Mouse (Mus musculus): Measurements from ENCODE around the gene Crisp2. TPM values are rescaled to one million over a fixed set of nuclear protein-coding genes. Genes with fewer than 3 reads are reported as not detected.

The Crisp2 gene
- not detected for total RNA-seq (2021)

DNA sequence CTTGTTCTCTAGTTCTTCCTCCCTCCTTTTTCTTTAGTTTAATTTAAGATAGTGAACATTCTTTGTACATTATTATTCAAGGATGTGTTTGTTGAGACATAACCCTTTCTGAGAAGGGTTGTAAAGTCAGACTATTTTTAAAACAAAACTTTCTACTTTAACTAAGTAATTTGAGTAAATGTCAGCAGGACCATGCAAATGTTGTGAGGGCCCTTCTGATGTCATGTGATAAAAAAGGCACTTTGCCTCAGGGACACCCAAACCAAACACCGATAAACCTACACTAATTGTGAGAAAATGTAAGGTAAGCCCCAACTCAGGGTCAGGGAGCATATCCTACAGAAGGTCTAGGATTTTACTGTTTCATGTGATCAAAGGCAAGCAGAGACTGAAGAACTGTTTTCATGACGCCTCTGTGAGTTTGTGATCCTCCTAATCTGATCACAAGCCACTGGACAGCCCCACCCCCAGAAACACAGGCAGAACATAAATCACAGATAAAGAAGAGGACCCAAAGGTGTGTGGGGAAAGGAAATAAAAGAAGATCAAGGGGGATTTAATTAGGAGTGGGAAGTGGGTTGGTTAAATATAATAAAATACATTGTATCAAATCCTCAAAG lies at the start of gene Crisp2:
Gene Crisp2, minus strand, starts transcription at position 51 of the 620 bp plus-strand sequence.
- intact Hi-C loops (cut with DNase I), result no loop called here
- no peak for DNase-seq (ENCODE audit: extremely low spot score in 1 of 2, low spot score in 2 of 2)

DNA sequence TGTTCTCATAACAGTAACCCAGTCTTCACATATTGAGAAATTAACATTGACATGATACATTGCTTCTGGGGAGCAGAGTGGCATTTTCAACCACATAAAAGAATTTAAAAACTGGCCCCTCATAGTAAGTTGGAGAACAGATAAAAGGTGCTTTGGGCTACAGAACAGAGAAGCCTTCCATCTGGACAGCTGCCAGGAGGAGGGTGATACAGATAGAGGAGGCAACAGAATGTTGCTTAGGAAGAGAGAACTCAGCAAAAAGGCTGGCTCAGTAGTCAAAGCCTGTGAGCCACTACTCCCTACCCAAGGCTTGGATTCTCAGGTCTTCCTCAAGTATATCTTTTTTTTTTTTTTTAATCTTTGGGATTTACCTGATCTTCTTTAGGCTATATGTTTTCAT lies 48.3 kb upstream of the Crisp2 start:
- no peak for DNase-seq (ENCODE audit: extremely low spot score in 1 of 2, low spot score in 2 of 2)
- intact Hi-C loops (cut with DNase I), result no loop called here

DNA sequence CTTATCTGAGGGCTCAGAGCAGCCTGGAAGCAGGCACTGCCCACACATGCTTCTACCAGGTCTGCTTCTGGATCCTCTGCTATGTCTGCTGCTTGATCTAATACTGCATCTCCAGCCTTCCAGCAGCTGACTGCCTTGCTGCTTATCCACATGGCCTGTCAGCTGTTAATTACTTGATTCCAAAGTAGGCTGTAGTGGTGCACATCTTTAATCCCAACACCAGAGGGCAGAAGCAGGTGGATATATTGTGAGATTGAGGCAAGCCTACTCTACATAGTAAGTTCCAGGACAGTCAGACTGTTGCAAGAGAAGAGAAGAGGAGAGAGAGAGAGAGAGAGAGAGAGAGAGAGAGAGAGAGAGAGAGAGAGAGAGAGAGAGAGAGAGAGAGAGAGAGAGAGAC lies 30.5 kb upstream of the Crisp2 start:
- DNase-seq (ENCODE audit: extremely low spot score in 1 of 2, low spot score in 2 of 2), result peak in 1 of 2 experiments; percentile 1
- intact Hi-C loops (cut with DNase I), result loop anchor here (10.0 kb wide), 1 partner anchor 57 kb away; no protein-coding TSS in a partner anchor

- no peak for DNase-seq (ENCODE audit: extremely low spot score in 1 of 2, low spot score in 2 of 2)
- intact Hi-C loops (cut with DNase I), result loop anchor here (10.0 kb wide), 1 partner anchor 63 kb away; no protein-coding TSS in a partner anchor
Measured at GRCm38 (mm10) chr17:40831870-40832269, 25.1 kb upstream of the Crisp2 start.

GRCm38 (mm10) chr17:40824549-40824948 lies 17.7 kb upstream of the Crisp2 start:
- intact Hi-C loops (cut with DNase I), result loop anchor here (10.0 kb wide), 1 partner anchor 670 kb away; no protein-coding TSS in a partner anchor
- DNase-seq (ENCODE audit: extremely low spot score in 1 of 2, low spot score in 2 of 2), result peak in 1 of 2 experiments; percentile 28

DNA sequence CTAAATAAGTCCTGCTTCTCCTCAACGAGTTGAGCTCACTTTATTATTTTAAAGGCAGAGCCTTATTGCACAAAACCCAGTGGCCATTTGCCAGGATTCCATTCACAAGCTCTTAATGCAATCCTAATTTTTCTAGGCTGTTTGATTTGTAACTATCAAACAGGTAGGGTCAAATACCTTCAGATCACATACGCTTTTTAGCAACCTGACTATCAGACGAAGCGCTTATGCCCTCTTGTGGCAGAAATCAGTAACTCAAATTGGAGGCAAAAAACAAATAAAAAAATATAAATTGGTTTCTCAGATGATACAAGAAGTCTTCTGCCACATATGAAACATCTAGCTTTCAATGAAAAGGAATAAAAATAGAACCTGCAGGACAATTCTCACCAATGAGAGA lies 17.0 kb upstream of the Crisp2 start:
- intact Hi-C loops (cut with DNase I), result loop anchor here (10.0 kb wide), 1 partner anchor 669 kb away; no protein-coding TSS in a partner anchor
- peak in 1 of 2 experiments; percentile 1 for DNase-seq (ENCODE audit: extremely low spot score in 1 of 2, low spot score in 2 of 2)

GRCm38 (mm10) chr17:40821477-40821876 lies 14.7 kb upstream of the Crisp2 start:
- no peak for DNase-seq (ENCODE audit: extremely low spot score in 1 of 2, low spot score in 2 of 2)
- intact Hi-C loops (cut with DNase I), result loop anchor here (10.0 kb wide), 1 partner anchor 667 kb away; no protein-coding TSS in a partner anchor

DNA sequence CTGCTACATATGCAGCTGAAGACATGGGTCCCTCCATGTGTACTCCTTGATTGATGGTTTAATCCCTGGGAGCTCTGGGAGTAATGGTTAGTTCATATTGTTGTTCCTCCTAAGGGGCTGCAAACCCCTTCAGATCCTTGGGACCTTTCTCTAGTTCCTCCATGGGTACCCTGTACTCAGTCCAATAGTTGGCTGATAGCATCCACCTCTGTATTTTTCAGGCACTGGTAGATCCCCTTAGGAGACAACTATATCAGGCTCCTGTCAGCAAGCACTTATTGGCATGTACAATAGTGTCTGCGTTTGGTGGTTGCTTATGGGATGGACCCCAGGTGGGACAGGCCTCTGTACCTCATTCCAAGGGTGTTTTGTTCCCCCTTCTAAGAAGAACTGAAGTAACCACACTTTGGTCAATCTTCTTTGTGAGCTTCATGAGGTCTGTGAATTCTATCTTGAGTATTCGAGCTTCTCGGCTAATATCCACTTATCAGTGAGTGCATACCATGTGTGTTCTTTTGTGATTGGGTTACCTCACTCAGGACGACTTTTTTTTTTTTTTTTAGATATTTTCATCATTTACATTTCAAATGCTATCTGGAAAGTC lies 10.6 kb upstream of the Crisp2 start:
- intact Hi-C loops (cut with DNase I), result no loop called here
- DNase-seq (ENCODE audit: extremely low spot score in 1 of 2, low spot score in 2 of 2), result no peak

DNA sequence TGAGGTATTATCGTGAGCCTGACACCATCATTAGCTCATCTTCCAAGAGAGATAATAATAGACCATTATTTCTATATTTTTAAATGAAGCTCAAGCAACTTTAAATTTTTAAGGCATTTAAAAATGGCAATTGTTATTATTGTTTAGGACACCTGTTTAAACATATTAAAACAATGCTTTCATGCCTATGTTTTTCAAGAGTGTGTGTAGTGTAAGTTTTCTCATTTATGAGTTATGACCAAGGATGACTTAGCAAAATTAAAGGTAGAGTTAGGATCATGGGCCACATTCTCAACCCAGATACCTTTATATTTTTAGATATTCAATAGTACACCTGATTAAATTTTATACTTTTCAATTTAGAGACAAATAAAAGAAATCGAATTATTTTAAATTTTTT lies 5.5 kb upstream of the Crisp2 start:
- intact Hi-C loops (cut with DNase I), result no loop called here
- no peak for DNase-seq (ENCODE audit: extremely low spot score in 1 of 2, low spot score in 2 of 2)

- DNase-seq (ENCODE audit: extremely low spot score in 1 of 2, low spot score in 2 of 2), result no peak
- intact Hi-C loops (cut with DNase I), result no loop called here
Measured at GRCm38 (mm10) chr17:40811560-40811959, 4.8 kb upstream of the Crisp2 start.

DNA sequence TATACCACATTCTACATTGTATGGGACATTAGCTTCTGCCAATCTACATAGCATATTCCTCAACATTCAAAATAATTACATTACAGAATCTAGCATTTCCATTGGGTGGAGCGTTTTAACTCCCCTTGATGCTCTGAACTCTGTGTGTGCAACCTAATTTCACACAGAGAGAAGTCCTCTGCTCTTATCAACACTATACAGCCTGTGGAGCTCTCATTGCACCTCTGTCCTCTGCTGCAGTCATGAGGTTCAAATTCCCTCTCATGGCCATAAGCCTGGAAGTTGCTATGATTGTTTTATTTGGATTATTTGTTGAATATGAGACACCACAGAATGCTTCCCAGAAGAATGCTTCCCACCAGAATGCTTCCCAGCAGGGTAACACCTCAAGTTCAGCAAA lies 4.1 kb upstream of the Crisp2 start, which contains the start of gene Rhag:
Gene Rhag, plus strand, starts transcription at position 193 of the 400 bp plus-strand sequence.
- intact Hi-C loops (cut with DNase I), result no loop called here

GRCm38 (mm10) chr17:40808071-40808470 lies 1.3 kb upstream of the Crisp2 start:
- intact Hi-C loops (cut with DNase I), result no loop called here
- DNase-seq (ENCODE audit: extremely low spot score in 1 of 2, low spot score in 2 of 2), result no peak

More for the DNA sequence above, 4.1 kb upstream of the Crisp2 start, which contains the start of gene Rhag:
- no peak for DNase-seq (ENCODE audit: extremely low spot score in 1 of 2, low spot score in 2 of 2)

DNA sequence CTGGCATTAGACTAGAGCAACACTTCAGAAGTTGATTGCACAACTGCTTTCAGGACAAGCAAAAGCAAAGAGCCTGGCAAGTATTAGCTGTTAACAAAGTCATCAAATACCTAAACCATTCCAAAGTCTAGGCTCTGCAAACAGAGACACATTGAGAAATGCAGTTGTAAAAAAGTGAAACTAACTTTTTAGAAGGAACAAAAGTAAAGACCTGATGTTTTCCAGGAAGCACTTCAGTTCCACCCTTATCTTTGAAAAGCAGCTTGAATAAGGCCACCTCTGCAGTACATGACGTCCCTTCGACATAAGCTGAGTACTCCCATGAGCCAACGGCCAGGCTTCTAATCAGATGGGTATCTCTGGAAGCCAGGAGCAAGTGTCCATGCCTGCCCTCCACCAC lies 253 bp downstream of the Crisp2 start:
- no peak for DNase-seq (ENCODE audit: extremely low spot score in 1 of 2, low spot score in 2 of 2)
- intact Hi-C loops (cut with DNase I), result no loop called here

GRCm38 (mm10) chr17:40802707-40803340 lies 4.0 kb downstream of the Crisp2 start:
- no peak for DNase-seq (ENCODE audit: extremely low spot score in 1 of 2, low spot score in 2 of 2)
- intact Hi-C loops (cut with DNase I), result no loop called here

GRCm38 (mm10) chr17:40793921-40794854 lies 12.6 kb downstream of the Crisp2 start:
- peak in 1 of 2 experiments; percentile 18 for DNase-seq (ENCODE audit: extremely low spot score in 1 of 2, low spot score in 2 of 2)
- intact Hi-C loops (cut with DNase I), result no loop called here

GRCm38 (mm10) chr17:40789877-40790276 lies 16.9 kb downstream of the Crisp2 start:
- intact Hi-C loops (cut with DNase I), result no loop called here
- no peak for DNase-seq (ENCODE audit: extremely low spot score in 1 of 2, low spot score in 2 of 2)

- intact Hi-C loops (cut with DNase I), result no loop called here
- no peak for DNase-seq (ENCODE audit: extremely low spot score in 1 of 2, low spot score in 2 of 2)
Measured at GRCm38 (mm10) chr17:40767120-40767519, 39.7 kb downstream of the Crisp2 start.

DNA sequence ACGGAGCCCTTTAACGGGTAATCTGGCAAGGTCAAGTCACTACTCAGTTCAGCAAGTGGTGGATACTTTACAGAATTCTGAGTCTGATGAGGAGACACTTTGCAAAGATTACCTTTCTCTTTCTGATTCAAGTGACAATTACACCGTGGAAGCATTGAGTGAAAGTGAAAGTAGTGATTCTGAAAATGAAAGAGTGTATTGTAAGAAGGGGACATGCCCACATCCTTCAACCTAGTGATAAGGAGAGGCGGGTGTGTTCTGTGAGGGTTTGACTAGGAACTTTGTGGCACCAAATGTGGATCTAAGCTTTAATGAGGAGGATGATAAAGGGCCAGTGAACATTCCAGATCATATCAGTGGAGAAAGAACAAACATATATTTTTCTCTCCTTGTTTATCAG lies 43.1 kb downstream of the Crisp2 start:
- intact Hi-C loops (cut with DNase I), result no loop called here
- DNase-seq (ENCODE audit: extremely low spot score in 1 of 2, low spot score in 2 of 2), result no peak

- DNase-seq (ENCODE audit: extremely low spot score in 1 of 2, low spot score in 2 of 2), result no peak
Measured at GRCm38 (mm10) chr17:40731724-40732123, 75.1 kb downstream of the Crisp2 start.

More at GRCm38 (mm10) chr17:40731724-40732123, 75.1 kb downstream of the Crisp2 start:
- intact Hi-C loops (cut with DNase I), result no loop called here
